Mouse (Mus musculus) kidney, adult 11 months (tissue): ENCODE measurements at regions not wholly inside any gene's neighbourhood (a gene's known extent, or its start where the extent isn't known, plus 50 kb on each side); places are given as distances from the start of the nearest gene placed in this dataset.
"Not testable (repeated sequence)": the region's sequence is repeated elsewhere in the genome, so short reads cannot be mapped to it uniquely, and the experiment has no call there.

Experiments used
- DNase-seq: peaks from one replicate; pipeline ENCODE4 v3.0.0; 2022

GRCm38 (mm10) chr7:63994769-63995168, 56.1 kb upstream of the Klf13 start:
- DNase-seq, result not testable (repeated sequence)

- DNase-seq, result no peak
These were observed 53.4 kb upstream of the Klf13 start for GRCm38 (mm10) chr7:63992155-63992554.

GRCm38 (mm10) chr7:63991085-63992010, 52.6 kb upstream of the Klf13 start:
- DNase-seq, result no peak

- no peak for DNase-seq
These were observed 51.8 kb upstream of the Klf13 start for GRCm38 (mm10) chr7:63990312-63991028.

GRCm38 (mm10) chr7:63989736-63990135, 51.0 kb upstream of the Klf13 start:
- DNase-seq, result no peak
